Mouse (Mus musculus) telencephalon, adult 2 months (tissue): ENCODE measurements around the gene Wipi2.

Source experiments
- DNase-seq: peaks from one replicate; pipeline ENCODE4 v3.0.0-alpha.2; 2011; ENCODE audit warnings: low read depth, low spot score

The Wipi2 gene

DNA sequence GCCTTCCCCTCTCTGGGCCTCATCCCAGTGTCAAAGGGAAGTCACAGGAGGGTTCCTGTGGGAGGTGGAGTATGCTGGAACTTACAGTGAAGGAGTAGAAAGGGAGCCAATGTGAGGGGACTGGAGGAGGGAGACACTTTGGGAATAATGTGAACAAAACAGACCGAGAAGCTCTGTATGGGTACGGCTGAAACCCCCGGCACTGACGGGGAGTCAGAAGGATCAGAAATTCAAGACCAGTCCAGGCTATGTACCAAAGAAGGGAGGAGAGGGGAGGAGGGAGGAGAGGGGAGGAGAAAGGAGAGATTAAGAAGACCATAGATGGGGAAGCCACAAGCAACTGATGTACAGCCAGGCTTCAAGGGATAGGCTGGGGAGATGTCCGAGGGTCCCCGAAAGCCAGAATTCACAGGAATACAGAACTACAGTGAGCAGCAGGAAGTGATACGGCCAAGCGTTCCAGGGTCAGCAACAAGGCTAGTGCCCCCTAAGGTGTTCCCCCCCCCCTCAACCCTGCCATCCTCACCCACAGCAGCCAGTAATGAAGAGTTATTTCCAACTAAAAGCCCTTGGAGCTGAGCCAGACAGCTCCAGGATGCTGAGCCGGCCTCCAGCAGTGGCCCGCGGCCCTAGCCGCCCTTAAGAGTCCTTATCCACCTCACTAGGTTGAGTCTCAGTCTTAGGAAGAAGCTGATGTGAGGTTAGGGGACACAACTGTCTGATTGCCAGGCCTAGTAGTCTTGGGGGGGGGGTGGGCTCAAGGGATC lies 65.7 kb downstream of the Wipi2 start:
- DNase-seq = no peak

GRCm38 (mm10) chr5:142693738-142694430 lies 66.4 kb downstream of the Wipi2 start:
- no peak for DNase-seq

GRCm38 (mm10) chr5:142694627-142695340 lies 67.3 kb downstream of the Wipi2 start:
- DNase-seq = no peak

DNA sequence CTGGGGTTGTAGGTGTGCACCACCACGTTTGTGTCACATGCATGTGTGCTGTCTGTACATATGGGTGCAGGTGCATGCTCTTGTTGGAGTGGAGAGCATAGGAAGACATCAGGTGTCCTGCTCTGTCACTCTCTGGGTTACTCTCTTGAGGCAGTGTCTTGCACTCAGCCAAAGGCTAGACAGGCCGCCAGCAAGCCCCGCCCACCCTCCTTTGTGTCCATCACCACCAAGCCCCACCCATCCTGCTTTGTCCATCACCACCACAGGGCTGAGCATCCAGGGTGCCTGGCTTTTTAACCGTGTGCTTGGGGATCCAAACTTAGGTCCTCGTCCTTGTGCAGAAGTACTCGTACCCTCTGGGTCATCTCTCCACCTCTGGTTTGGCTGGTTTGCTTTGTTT lies 68.8 kb downstream of the Wipi2 start:
- DNase-seq = no peak

DNA sequence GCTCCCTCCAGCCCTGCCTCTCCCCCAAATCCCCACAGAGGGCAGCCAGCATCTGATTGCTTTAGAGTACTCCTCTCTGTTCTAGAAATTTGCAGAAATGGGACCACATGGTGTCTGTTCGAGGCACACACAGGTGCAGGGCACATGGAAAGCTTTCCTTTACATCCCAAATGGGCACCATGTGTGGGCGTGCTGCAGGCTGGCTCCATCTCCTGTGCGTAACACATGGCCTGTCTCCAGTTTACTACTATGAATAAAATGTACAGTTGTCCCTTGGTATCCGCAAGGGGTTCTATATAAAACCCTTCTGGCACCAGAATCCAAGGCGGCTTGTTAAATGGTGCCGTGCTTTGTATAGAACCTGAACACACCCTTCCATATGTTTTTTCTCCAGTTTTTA lies 69.4 kb downstream of the Wipi2 start:
- peak; percentile 87 for DNase-seq

GRCm38 (mm10) chr5:142697742-142698141 lies 70.2 kb downstream of the Wipi2 start:
- DNase-seq = no peak

DNA sequence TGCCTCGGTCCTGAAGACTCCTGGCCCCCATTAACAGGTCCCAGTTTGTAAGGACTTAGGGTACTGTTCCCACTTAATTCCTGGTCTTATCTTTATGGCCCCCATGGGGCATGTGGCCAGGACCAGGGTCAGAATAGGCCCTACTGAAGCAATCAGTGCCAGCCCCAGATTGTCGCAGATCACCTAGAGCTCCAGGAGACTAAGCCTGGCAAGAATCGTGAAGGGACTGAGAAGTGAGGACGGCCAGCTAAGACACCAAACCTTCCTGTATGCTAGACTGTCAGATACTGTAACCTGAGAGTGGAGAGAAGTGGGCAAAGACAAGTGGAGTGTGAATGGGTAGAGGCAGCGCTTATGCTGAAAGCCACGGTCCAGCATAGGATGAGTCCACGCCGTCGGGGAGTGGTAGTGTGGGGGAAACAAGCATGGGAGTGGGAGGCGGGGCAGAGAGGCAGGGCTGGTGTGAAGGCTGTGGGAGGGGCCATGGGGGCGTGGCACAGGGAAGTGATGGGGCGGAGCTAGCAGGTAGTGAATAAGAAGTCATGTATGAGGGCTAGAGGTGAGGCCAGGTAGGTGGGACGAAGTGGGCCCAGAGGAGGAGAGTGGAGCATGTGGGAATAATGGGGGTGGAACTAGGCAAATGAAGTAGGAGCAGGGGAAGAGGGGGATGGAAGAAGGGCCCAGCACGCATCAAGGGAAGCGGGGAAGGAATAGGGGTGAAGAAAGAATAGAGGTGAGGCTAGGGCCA lies 73.5 kb downstream of the Wipi2 start:
- no peak for DNase-seq

- DNase-seq = no peak
Observed at GRCm38 (mm10) chr5:142701651-142702510, 74.4 kb downstream of the Wipi2 start.

GRCm38 (mm10) chr5:142702511-142703138 lies 75.1 kb downstream of the Wipi2 start:
- no peak for DNase-seq

- DNase-seq = no peak
Observed at GRCm38 (mm10) chr5:142703569-142703968, 76.1 kb downstream of the Wipi2 start.

DNA sequence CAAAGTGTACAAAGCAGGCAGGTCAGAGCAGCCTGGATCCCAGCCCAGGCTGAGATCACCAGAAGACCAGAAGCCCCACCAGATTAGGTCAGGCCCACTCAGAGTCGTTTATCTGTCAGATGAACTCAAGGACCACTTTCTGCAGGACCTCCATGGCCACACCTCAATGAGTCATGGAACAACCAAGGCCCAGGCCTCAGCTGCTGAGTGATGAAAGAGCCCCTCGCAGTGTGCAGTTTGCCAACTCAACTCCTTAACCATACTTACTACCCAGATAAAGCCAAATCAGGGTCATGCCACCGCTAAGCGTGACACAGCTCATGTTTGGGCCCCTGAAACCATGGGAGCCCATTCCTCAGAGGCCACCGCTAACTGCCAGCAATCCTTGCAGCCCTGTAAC lies 80.2 kb downstream of the Wipi2 start:
- no peak for DNase-seq

DNA sequence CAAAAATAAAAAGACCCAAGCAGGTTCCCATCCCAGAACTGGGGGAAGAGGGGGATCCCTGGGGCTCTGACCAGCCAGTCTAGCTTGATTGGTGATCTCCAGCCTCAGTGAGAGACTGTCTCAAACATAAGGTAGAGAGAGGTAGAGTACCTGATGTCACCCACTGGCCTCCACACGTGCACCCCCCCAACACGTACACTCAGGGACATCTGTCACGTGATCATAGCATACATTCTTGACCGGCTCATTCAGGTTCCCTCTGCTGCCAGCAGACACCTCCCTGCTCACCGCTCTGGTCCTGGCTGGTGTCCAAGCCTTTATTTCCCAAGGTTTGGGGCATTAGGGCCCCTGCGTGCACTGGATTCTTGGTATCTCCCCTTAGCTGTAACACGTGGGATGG lies 81.9 kb downstream of the Wipi2 start:
- no peak for DNase-seq

- DNase-seq = no peak
Observed at GRCm38 (mm10) chr5:142712373-142712772, 84.9 kb downstream of the Wipi2 start.

DNA sequence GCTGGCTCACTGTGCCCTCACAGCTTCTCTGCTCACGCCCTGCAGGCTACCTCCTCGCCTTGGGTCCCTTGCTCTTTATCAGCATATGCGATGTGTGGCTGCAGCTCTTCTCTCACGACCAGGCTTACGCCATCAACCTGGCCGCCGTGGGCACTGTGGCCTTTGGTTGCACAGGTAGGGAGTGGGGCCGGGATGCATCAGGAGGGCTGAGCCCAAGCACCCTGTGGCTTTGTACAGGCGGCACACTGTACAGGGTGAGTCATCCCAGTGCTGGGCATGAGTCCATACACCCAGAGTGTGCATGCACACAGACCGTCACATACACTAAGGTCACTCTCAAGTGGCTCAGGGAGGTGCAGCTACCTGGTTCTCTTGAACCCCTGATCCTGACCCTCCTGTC lies 86.5 kb downstream of the Wipi2 start:
- DNase-seq = no peak

- DNase-seq = no peak
Observed at GRCm38 (mm10) chr5:142715059-142715458, 87.6 kb downstream of the Wipi2 start.

DNA sequence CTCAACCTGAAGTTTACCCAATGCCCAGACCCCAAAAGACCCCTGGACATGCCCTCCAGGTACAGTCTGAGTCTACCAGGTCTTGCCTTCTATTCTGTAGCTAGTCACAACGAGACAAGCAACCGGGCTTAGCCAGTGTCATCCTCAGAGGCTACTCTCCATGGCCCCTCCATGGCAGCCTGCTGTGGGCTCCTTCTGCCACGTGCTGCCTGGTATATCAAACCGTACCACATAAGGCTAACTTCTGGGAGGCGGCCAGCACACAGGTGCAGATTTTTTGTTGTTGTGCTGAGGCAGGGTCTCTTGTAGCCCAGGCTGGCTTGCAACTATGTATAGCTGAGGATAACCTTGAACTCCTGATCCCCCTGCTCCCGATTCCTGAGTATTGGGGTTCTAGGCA lies 88.6 kb downstream of the Wipi2 start:
- DNase-seq = no peak

DNA sequence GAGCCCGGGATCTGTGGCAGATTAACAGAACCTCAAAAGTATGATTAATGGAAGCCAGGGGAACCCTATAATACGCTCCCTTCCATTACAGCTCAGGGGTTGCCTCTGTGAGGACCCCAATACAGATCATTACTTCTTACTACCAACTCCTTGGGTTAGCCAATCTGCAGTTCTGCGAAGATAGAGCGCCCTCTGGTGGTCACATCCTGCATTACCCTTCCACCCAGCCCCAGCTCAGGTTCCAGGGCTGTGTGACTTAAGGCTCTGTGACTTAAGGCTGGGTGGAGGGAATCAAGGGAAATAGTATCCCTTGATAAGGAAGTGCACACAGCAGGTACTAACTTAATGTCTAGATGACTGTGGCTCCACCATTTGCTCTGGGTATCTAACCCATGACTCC lies 90.5 kb downstream of the Wipi2 start:
- DNase-seq = no peak

GRCm38 (mm10) chr5:142718486-142718885 lies 91.0 kb downstream of the Wipi2 start:
- no peak for DNase-seq

- DNase-seq = no peak
Observed at GRCm38 (mm10) chr5:142719897-142720296, 92.4 kb downstream of the Wipi2 start.
